Mouse (Mus musculus): ENCODE results near the gene Macrod1.

The Macrod1 gene

GRCm38 (mm10) chr19:7142207-7142915 lies 85.8 kb downstream of the Macrod1 start:
- DNase-seq: no peak

- DNase-seq: peak; percentile 66
These were observed 87.2 kb downstream of the Macrod1 start for GRCm38 (mm10) chr19:7143854-7144253.

- no peak for DNase-seq
These were observed 87.8 kb downstream of the Macrod1 start for GRCm38 (mm10) chr19:7144458-7144857.

GRCm38 (mm10) chr19:7146376-7146775 lies 89.8 kb downstream of the Macrod1 start:
- DNase-seq: no peak

- DNase-seq: peak; percentile 60
These were observed 91.5 kb downstream of the Macrod1 start for GRCm38 (mm10) chr19:7148096-7148495.

- peak; percentile 49 for DNase-seq
These were observed 92.0 kb downstream of the Macrod1 start for GRCm38 (mm10) chr19:7148541-7149085.

- no peak for DNase-seq
These were observed 92.6 kb downstream of the Macrod1 start for GRCm38 (mm10) chr19:7149158-7149685.

- DNase-seq: no peak
These were observed 94.8 kb downstream of the Macrod1 start for GRCm38 (mm10) chr19:7151300-7151926.

- DNase-seq: no peak
These were observed 95.5 kb downstream of the Macrod1 start for GRCm38 (mm10) chr19:7151927-7152653.

- peak; percentile 77 for DNase-seq
These were observed 96.6 kb downstream of the Macrod1 start for GRCm38 (mm10) chr19:7153232-7153631.

GRCm38 (mm10) chr19:7155196-7155595 lies 98.6 kb downstream of the Macrod1 start:
- DNase-seq: peak; percentile 87

GRCm38 (mm10) chr19:7157734-7158133 lies 101.1 kb downstream of the Macrod1 start:
- no peak for DNase-seq

GRCm38 (mm10) chr19:7160151-7160906 lies 103.7 kb downstream of the Macrod1 start:
- no peak for DNase-seq

GRCm38 (mm10) chr19:7161064-7161463 lies 104.5 kb downstream of the Macrod1 start:
- no peak for DNase-seq

GRCm38 (mm10) chr19:7164238-7164637 lies 107.6 kb downstream of the Macrod1 start:
- no peak for DNase-seq

GRCm38 (mm10) chr19:7164820-7165323 lies 108.3 kb downstream of the Macrod1 start:
- no peak for DNase-seq

- no peak for DNase-seq
These were observed 109.0 kb downstream of the Macrod1 start for GRCm38 (mm10) chr19:7165509-7166199.

- DNase-seq: no peak
These were observed 109.6 kb downstream of the Macrod1 start for GRCm38 (mm10) chr19:7166200-7166711.

GRCm38 (mm10) chr19:7166767-7167166 lies 110.2 kb downstream of the Macrod1 start:
- no peak for DNase-seq

- no peak for DNase-seq
These were observed 111.8 kb downstream of the Macrod1 start for GRCm38 (mm10) chr19:7168423-7168822.

GRCm38 (mm10) chr19:7170916-7171315 lies 114.3 kb downstream of the Macrod1 start:
- no peak for DNase-seq
